Comparison of ENCODE assay signal across 14 mouse cellular contexts in the genomic region with DNA sequence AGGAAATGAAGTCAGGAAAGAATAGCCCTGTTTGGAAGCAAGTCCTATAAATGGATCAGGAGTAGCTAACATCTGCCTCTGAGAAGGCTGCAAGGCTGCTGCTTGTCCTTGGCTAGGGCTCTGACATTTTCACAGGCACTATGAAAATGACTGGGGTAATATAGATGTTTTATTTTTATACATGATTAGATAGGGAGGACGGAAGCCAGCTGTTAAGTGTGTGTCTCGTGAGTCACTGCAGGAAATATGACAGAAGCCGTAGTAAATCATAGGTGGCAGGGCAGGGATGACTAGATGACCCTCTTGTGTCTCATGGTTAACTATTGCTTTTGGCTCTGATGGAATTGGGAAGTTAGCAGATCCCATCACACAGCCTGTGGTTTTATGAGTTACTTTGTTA. TPM values are rescaled to one million over a fixed set of nuclear protein-coding genes. Genes with fewer than 3 reads are reported as not detected.
A peak's percentile ranks its signal among the peaks of the same experiment; 100 is the strongest.
DNase-seq lines count a peak whose midpoint lies in the region; ATAC-seq and TF ChIP-seq lines count a peak whose summit lies in the region.
"Had no signal": no experiment of that assay in that cellular context is flagged by ENCODE, and none has a peak within 500 bp of the region (broad histone marks: within the 10 kb centered on the region; RNA-seq: fewer than 3 reads in every experiment).

No protein-coding gene starts in this region.

- H3K4me1 ChIP-seq in heart, embryonic 15.5 days (replicated peaks), result peaks cover 14% of the 10 kb centered on the region
- H3K4me1 ChIP-seq in lung, embryonic 16.5 days (replicated peaks; ENCODE audit: control insufficient read depth, insufficient read depth, low read length), result peaks cover 8% of the 10 kb centered on the region; the same call in 1 of the 2 replicates
- H3K4me1 ChIP-seq in lung, adult 2 months (ENCODE audit: control insufficient read depth, insufficient read depth, low read length), result no peaks in the 10 kb centered on the region; the same call in 1 of the 2 replicates
- H3K4me1 ChIP-seq in limb, embryonic 15.5 days, result peaks cover 4% of the 10 kb centered on the region; the same call in 1 of the 2 replicates
- peaks cover 5% of the 10 kb centered on the region for H3K4me1 ChIP-seq in hindbrain, embryonic 10.5 days (replicated peaks)

- WGBS in heart, embryonic 15.5 days, result 27% methylated on average over 3 of the region's 3 CpGs
- WGBS in lung, embryonic 16.5 days, result 34% methylated on average over 3 of the region's 3 CpGs
- WGBS in lung, adult 2 months, result 39% methylated on average over 3 of the region's 3 CpGs
- WGBS in limb, embryonic 15.5 days, result 20% methylated on average over 3 of the region's 3 CpGs
- WGBS in hindbrain, embryonic 10.5 days, result 83% methylated on average over 3 of the region's 3 CpGs

- H3K9me3 ChIP-seq in heart, embryonic 15.5 days (replicated peaks), result no peaks in the 10 kb centered on the region
- H3K9me3 ChIP-seq in lung, embryonic 16.5 days (ENCODE audit: control insufficient read depth, low read length), result no peaks in the 10 kb centered on the region
- H3K9me3 ChIP-seq in limb, embryonic 15.5 days, result no peaks in the 10 kb centered on the region
- 0 out of 2 replicates have a peak, but pooled peaks cover 4% of the 10 kb centered on the region for H3K9me3 ChIP-seq in hindbrain, embryonic 10.5 days
- H3K9me3 ChIP-seq: heart, embryonic 12.5 days; megakaryocyte, embryonic 14.5 days had no signal

- peak overlapping the region; percentile 51; the same call in 1 of the 2 replicates for H3K27ac ChIP-seq in heart, embryonic 15.5 days
- H3K27ac ChIP-seq in lung, embryonic 16.5 days (ENCODE audit: low read length), result 0 out of 2 replicates have a peak overlapping the region, but pooled peaks have one; percentile 53
- peak overlapping the region; percentile 44; the same call in 1 of the 2 replicates for H3K27ac ChIP-seq in limb, embryonic 15.5 days
- no peak overlapping the region for H3K27ac ChIP-seq in hindbrain, embryonic 10.5 days

- H3K36me3 ChIP-seq in heart, embryonic 15.5 days, result no peaks in the 10 kb centered on the region
- H3K36me3 ChIP-seq in lung, embryonic 16.5 days (ENCODE audit: control insufficient read depth, insufficient read depth, low read length), result no peaks in the 10 kb centered on the region
- H3K36me3 ChIP-seq in limb, embryonic 15.5 days, result no peaks in the 10 kb centered on the region
- H3K36me3 ChIP-seq in hindbrain, embryonic 10.5 days, result no peaks in the 10 kb centered on the region
- H3K36me3 ChIP-seq: heart, embryonic 12.5 days had no signal

- TF ChIP-seq CTCF in lung, adult 2 months (IDR thresholded peaks at IDR 0.05; ENCODE audit: insufficient read depth, low read length), result no peak

- H3K4me3 ChIP-seq in heart, embryonic 15.5 days, result no peak overlapping the region
- H3K4me3 ChIP-seq in lung, embryonic 16.5 days (ENCODE audit: low read length), result no peak overlapping the region
- no peak overlapping the region for H3K4me3 ChIP-seq in lung, adult 2 months (replicated peaks; ENCODE audit: extremely low read depth, low read depth, low read length)
- H3K4me3 ChIP-seq in limb, embryonic 15.5 days, result no peak overlapping the region
- no peak overlapping the region for H3K4me3 ChIP-seq in hindbrain, embryonic 10.5 days
- H3K4me3 ChIP-seq: erythroblast, embryonic 14.5 days; heart, embryonic 12.5 days; megakaryocyte, embryonic 14.5 days had no signal

- TF ChIP-seq POLR2A in lung, adult 2 months (IDR thresholded peaks at IDR 0.05; ENCODE audit: borderline replicate concordance, extremely low read depth, low read depth, low read length), result no peak

- no peak for DNase-seq in heart, adult 18-20 months
- DNase-seq in lung, adult 2 months, result no peak
- DNase-seq in brain, adult 2 months (ENCODE audit: low read depth, low spot score), result peak; percentile 52
- DNase-seq in hindbrain, embryonic 10.5 days (ENCODE audit: low spot score), result no peak
- DNase-seq: thymus, postnatal 36 days had no signal

- no peak for ATAC-seq in heart, embryonic 15.5 days (replicated peaks; ENCODE audit: insufficient number of reproducible peaks, insufficient read depth, low FRiP score, low read depth)
- peak; percentile 95 for ATAC-seq in lung, embryonic 16.5 days (ENCODE audit: low read depth)
- no peak for ATAC-seq in limb, embryonic 15.5 days (ENCODE audit: insufficient number of reproducible peaks, low FRiP score, low TSS enrichment, low read depth)
- no peak for ATAC-seq in CD4-positive, CD25-positive, alpha-beta regulatory T cell, adult 4 months

- H3K4me2 ChIP-seq in heart, embryonic 15.5 days, result no peak overlapping the region
- no peak overlapping the region for H3K4me2 ChIP-seq in lung, embryonic 16.5 days (ENCODE audit: low read depth, low read length)
- H3K4me2 ChIP-seq in limb, embryonic 15.5 days, result no peak overlapping the region
- H3K4me2 ChIP-seq: heart, embryonic 12.5 days; liver, embryonic 11.5 days had no signal

- H3K9ac ChIP-seq in heart, embryonic 15.5 days, result no peak overlapping the region
- no peak overlapping the region for H3K9ac ChIP-seq in lung, embryonic 16.5 days (ENCODE audit: low read length)
- no peak overlapping the region for H3K9ac ChIP-seq in limb, embryonic 15.5 days
- H3K9ac ChIP-seq: heart, embryonic 12.5 days had no signal

- H3K27me3 ChIP-seq in heart, embryonic 15.5 days, result no peaks in the 10 kb centered on the region
- no peaks in the 10 kb centered on the region for H3K27me3 ChIP-seq in lung, embryonic 16.5 days (ENCODE audit: control insufficient read depth, insufficient read depth, low read depth, low read length)
- H3K27me3 ChIP-seq in limb, embryonic 15.5 days, result no peaks in the 10 kb centered on the region
- H3K27me3 ChIP-seq in hindbrain, embryonic 10.5 days (ENCODE audit: insufficient read depth, poor library complexity, severe bottlenecking), result no peaks in the 10 kb centered on the region
- H3K27me3 ChIP-seq: CH12.LX; heart, embryonic 12.5 days; megakaryocyte, embryonic 14.5 days had no signal

RNA-seq across cellular contexts. Expression of gene Nubpl, which starts 28.9 kb away (rescaled TPM):
- 9.0 and 10.9 TPM in 2 replicates for polyA plus RNA-seq in heart, embryonic 15.5 days (2015; fragmentation: Nextera tagmentation; extraction: Ambion mirVana)
- total RNA-seq in heart, adult 18-20 months (2021), result 1 to 10 TPM; 9.4 to 9.9 TPM
- 11.3 and 14.1 TPM in 2 replicates for polyA plus RNA-seq in lung, embryonic 16.5 days (2015; fragmentation: Nextera tagmentation; extraction: Ambion mirVana)
- polyA plus RNA-seq in lung, adult 2 months (2012; rRNA removed), result 1.0 and 1.6 TPM in 2 replicates
- polyA plus RNA-seq in limb, embryonic 15.5 days (2015; fragmentation: Nextera tagmentation; extraction: Ambion mirVana), result 8.6 and 9.5 TPM in 2 replicates
- polyA plus RNA-seq in CD4-positive, CD25-positive, alpha-beta regulatory T cell, adult 4 months (2017; shearing (Covaris generic)), result 1 to 10 TPM; 6.1 to 6.5 TPM
- polyA plus RNA-seq in hindbrain, embryonic 10.5 days (2016; fragmentation: Nextera tagmentation; extraction: Ambion mirVana), result 10.1 and 15.5 TPM in 2 replicates
